Mouse (Mus musculus) skeletal muscle tissue, adult 2 months (tissue): ENCODE results near the gene Traf4.

Source experiments
- DNase-seq: peaks from one replicate; pipeline ENCODE4 v3.0.0-alpha.2; 2012; ENCODE audit warnings: low read depth, low spot score

Gene Traf4

GRCm38 (mm10) chr11:78167257-78167959, 2.0 kb upstream of the Traf4 start:
- no peak for DNase-seq

- no peak for DNase-seq
These were observed 1.3 kb upstream of the Traf4 start for GRCm38 (mm10) chr11:78166640-78167039.

GRCm38 (mm10) chr11:78166161-78166560, 772 bp upstream of the Traf4 start:
- DNase-seq: no peak

- no peak for DNase-seq
These were observed 346 bp upstream of the Traf4 start for GRCm38 (mm10) chr11:78165761-78166109.

GRCm38 (mm10) chr11:78164604-78164923, 825 bp downstream of the Traf4 start:
- no peak for DNase-seq

- peak; percentile 46 for DNase-seq
These were observed 1.4 kb downstream of the Traf4 start for GRCm38 (mm10) chr11:78163681-78164603.

- no peak for DNase-seq
These were observed 2.3 kb downstream of the Traf4 start for GRCm38 (mm10) chr11:78163045-78163444.

- DNase-seq: peak; percentile 69
These were observed 2.9 kb downstream of the Traf4 start for GRCm38 (mm10) chr11:78162504-78162903.

GRCm38 (mm10) chr11:78161968-78162367, 3.4 kb downstream of the Traf4 start:
- DNase-seq: no peak

- no peak for DNase-seq
These were observed 4.2 kb downstream of the Traf4 start for GRCm38 (mm10) chr11:78161169-78161568.

- DNase-seq: no peak
These were observed 4.7 kb downstream of the Traf4 start for GRCm38 (mm10) chr11:78160675-78161074.

- no peak for DNase-seq
These were observed 5.2 kb downstream of the Traf4 start for GRCm38 (mm10) chr11:78160171-78160570.

GRCm38 (mm10) chr11:78159557-78159956, 5.8 kb downstream of the Traf4 start:
- no peak for DNase-seq

- peak; percentile 80 for DNase-seq
These were observed 6.3 kb downstream of the Traf4 start for GRCm38 (mm10) chr11:78159096-78159495.

GRCm38 (mm10) chr11:78156156-78156699, 9.2 kb downstream of the Traf4 start:
- DNase-seq: no peak

GRCm38 (mm10) chr11:78155674-78156073, 9.7 kb downstream of the Traf4 start:
- no peak for DNase-seq

GRCm38 (mm10) chr11:78153778-78154177, 11.6 kb downstream of the Traf4 start:
- no peak for DNase-seq

- no peak for DNase-seq
These were observed 12.8 kb downstream of the Traf4 start for GRCm38 (mm10) chr11:78152299-78153231.

GRCm38 (mm10) chr11:78151161-78151560, 14.2 kb downstream of the Traf4 start:
- DNase-seq: no peak

GRCm38 (mm10) chr11:78146707-78147543, 18.5 kb downstream of the Traf4 start:
- DNase-seq: no peak

GRCm38 (mm10) chr11:78146168-78146567, 19.2 kb downstream of the Traf4 start:
- no peak for DNase-seq
